Mouse (Mus musculus) myocyte (in vitro differentiated cells): ENCODE results near the gene Rce1. TPM values are rescaled to one million over a fixed set of nuclear protein-coding genes. Genes with fewer than 3 reads are reported as not detected.

Experiments used
- H3K27me3 ChIP-seq: one replicate; pipeline ENCODE4 v1.6.1; 2011; ENCODE audit not compliant: control insufficient read depth, insufficient read depth, insufficient read length
- H3K36me3 ChIP-seq: one replicate; pipeline ENCODE4 v1.6.1; 2011; ENCODE audit not compliant: control insufficient read depth, insufficient read depth
- H3K4me2 ChIP-seq: one replicate; pipeline ENCODE4 v1.6.1; 2011; ENCODE audit warnings: low read depth, control low read depth
- H3K4me3 ChIP-seq: one replicate; pipeline ENCODE4 v1.5.1; 2011; ENCODE audit warnings: mild to moderate bottlenecking, control low read depth, moderate library complexity
- H3K79me2 ChIP-seq: one replicate; pipeline ENCODE4 v1.6.1; 2011; ENCODE audit not compliant: control insufficient read depth, insufficient read depth
- H3ac ChIP-seq: one replicate; pipeline ENCODE4 v1.6.1; 2011; ENCODE audit not compliant: control insufficient read depth, insufficient read length
- CEBPB ChIP-seq: IDR thresholded peaks from 2 replicates; pipeline ENCODE4 v1.6.1; 2011; ENCODE audit warnings: mild to moderate bottlenecking, moderate library complexity; ENCODE audit not compliant: poor library complexity, insufficient read depth, severe bottlenecking
- E2F4 ChIP-seq: IDR thresholded peaks from one replicate; pipeline ENCODE4 v1.6.1; 2011; ENCODE audit warnings: mild to moderate bottlenecking, control low read depth, moderate library complexity; ENCODE audit not compliant: insufficient read depth
- MAX ChIP-seq: IDR thresholded peaks from one replicate; pipeline ENCODE4 v1.6.1; 2011; ENCODE audit warnings: low read depth, mild to moderate bottlenecking, control low read depth
- MYOD1 ChIP-seq, 3 experiments: IDR thresholded peaks; one replicate each; pipeline ENCODE4 v1.6.1; 2011; ENCODE audit warnings: control low read depth in 2 of 3, low read depth in 2 of 3, mild to moderate bottlenecking in 2 of 3, moderate library complexity in 1 of 3; ENCODE audit not compliant: insufficient read length in 2 of 3, control insufficient read depth in 1 of 3
- MYOG ChIP-seq, 3 experiments: IDR thresholded peaks; one replicate each; pipeline ENCODE4 v1.6.1; 2011; ENCODE audit warnings: control low read depth in 2 of 3, low read depth in 2 of 3, mild to moderate bottlenecking in 2 of 3; ENCODE audit not compliant: insufficient read length in 2 of 3, control insufficient read depth in 1 of 3, insufficient read depth in 1 of 3
- POLR2A ChIP-seq: IDR thresholded peaks from one replicate; pipeline ENCODE4 v1.6.1; 2011; ENCODE audit warnings: low read depth, mild to moderate bottlenecking, control low read depth, moderate library complexity; ENCODE audit not compliant: insufficient read length
- POLR2AphosphoS2 ChIP-seq: IDR thresholded peaks from one replicate; pipeline ENCODE4 v1.6.1; 2011; ENCODE audit warnings: low read depth, control low read depth; ENCODE audit not compliant: insufficient read length
- REST ChIP-seq: IDR thresholded peaks from one replicate; pipeline ENCODE4 v1.6.1; 2011; ENCODE audit warnings: mild to moderate bottlenecking, control low read depth, moderate library complexity; ENCODE audit not compliant: insufficient read depth, insufficient read length
- SRF ChIP-seq: IDR thresholded peaks from one replicate; pipeline ENCODE4 v1.6.1; 2011; ENCODE audit warnings: low read depth; ENCODE audit not compliant: control insufficient read depth, insufficient read length
- TCF12 ChIP-seq: IDR thresholded peaks from one replicate; pipeline ENCODE4 v1.6.1; 2011; ENCODE audit warnings: mild to moderate bottlenecking, control low read depth; ENCODE audit not compliant: poor library complexity, insufficient read depth, severe bottlenecking
- TCF3 ChIP-seq: IDR thresholded peaks from one replicate; pipeline ENCODE4 v1.6.1; 2011; ENCODE audit warnings: low read depth, control low read depth; ENCODE audit not compliant: insufficient read length
- USF1 ChIP-seq: IDR thresholded peaks from one replicate; pipeline ENCODE4 v1.6.1; 2011; ENCODE audit warnings: low read depth, mild to moderate bottlenecking, control low read depth, moderate library complexity
- polyA plus RNA-seq: library from polyadenylated mRNA; unstranded; fragments of >200 nt; fragmentation: generic; extraction: Trizol; gene quantifications from one replicate; pipeline ENCODE4 v1.2.1, GENCODE M21; 2012; ENCODE audit warnings: missing spikeins

The Rce1 gene
- polyA plus RNA-seq, 1 experiment, result 43.8 TPM

- TF ChIP-seq MYOG (IDR thresholded peaks at IDR 0.05; ENCODE audit: control insufficient read depth in 1 of 3, insufficient read depth in 1 of 3, insufficient read length in 2 of 3, low read depth in 2 of 3) (no peak), USF1 (no peak)
- no peak overlapping the region for H3ac ChIP-seq
These were observed 21.6 kb upstream of the Rce1 start for GRCm38 (mm10) chr19:4646917-4647492.

GRCm38 (mm10) chr19:4644271-4644670 lies 18.8 kb upstream of the Rce1 start:
- Histone ChIP-seq H3K4me2 (no peak overlapping the region), H3K79me2 (no peaks in the 10 kb centered on the region), H3ac (no peak overlapping the region), H3K27me3 (no peaks in the 10 kb centered on the region), H3K4me3 (no peak overlapping the region), H3K36me3 (no peaks in the 10 kb centered on the region)
- TF ChIP-seq SRF, result no peak
- no peak for TF ChIP-seq POLR2A
- no peak for TF ChIP-seq CEBPB
- no peak for TF ChIP-seq MAX
- TF ChIP-seq REST, result no peak
- no peak for TF ChIP-seq TCF12
- TF ChIP-seq E2F4, result no peak
- TF ChIP-seq USF1, result no peak
- TF ChIP-seq MYOG (IDR thresholded peaks at IDR 0.05; ENCODE audit: control insufficient read depth in 1 of 3, insufficient read depth in 1 of 3, insufficient read length in 2 of 3, low read depth in 2 of 3), result no peak
- no peak for TF ChIP-seq MYOD1 (IDR thresholded peaks at IDR 0.05; ENCODE audit: control insufficient read depth in 1 of 3, insufficient read length in 2 of 3, low read depth in 2 of 3)

More at GRCm38 (mm10) chr19:4646917-4647492, 21.6 kb upstream of the Rce1 start:
- Histone ChIP-seq H3K4me3 (no peak overlapping the region), H3K79me2 (no peaks in the 10 kb centered on the region), H3K27me3 (no peaks in the 10 kb centered on the region), H3K36me3 (no peaks in the 10 kb centered on the region), H3K4me2 (no peak overlapping the region)

GRCm38 (mm10) chr19:4635986-4636385 lies 10.5 kb upstream of the Rce1 start:
- Histone ChIP-seq H3K36me3 (no peaks in the 10 kb centered on the region), H3K4me2 (no peak overlapping the region), H3K79me2 (no peaks in the 10 kb centered on the region), H3K27me3 (no peaks in the 10 kb centered on the region), H3K4me3 (no peak overlapping the region), H3ac (no peak overlapping the region)
- TF ChIP-seq POLR2AphosphoS2 (no peak), MYOG (IDR thresholded peaks at IDR 0.05; ENCODE audit: control insufficient read depth in 1 of 3, insufficient read depth in 1 of 3, insufficient read length in 2 of 3, low read depth in 2 of 3) (no peak), E2F4 (no peak), USF1 (no peak), MYOD1 (IDR thresholded peaks at IDR 0.05; ENCODE audit: control insufficient read depth in 1 of 3, insufficient read length in 2 of 3, low read depth in 2 of 3) (no peak), TCF3 (no peak), REST (no peak), SRF (no peak), TCF12 (no peak), POLR2A (no peak), CEBPB (no peak), MAX (no peak)

GRCm38 (mm10) chr19:4628819-4629218 lies 3.4 kb upstream of the Rce1 start:
- TF ChIP-seq SRF, result no peak
- TF ChIP-seq MYOG (IDR thresholded peaks at IDR 0.05; ENCODE audit: control insufficient read depth in 1 of 3, insufficient read depth in 1 of 3, insufficient read length in 2 of 3, low read depth in 2 of 3), result no peak
- TF ChIP-seq MYOD1 (IDR thresholded peaks at IDR 0.05; ENCODE audit: control insufficient read depth in 1 of 3, insufficient read length in 2 of 3, low read depth in 2 of 3), result no peak
- no peak for TF ChIP-seq USF1
- TF ChIP-seq CEBPB, result no peak
- TF ChIP-seq POLR2AphosphoS2, result no peak
- TF ChIP-seq MAX, result no peak
- no peak for TF ChIP-seq POLR2A
- TF ChIP-seq TCF3, result no peak
- no peak for TF ChIP-seq TCF12
- no peak for TF ChIP-seq E2F4
- no peak for TF ChIP-seq REST

More at GRCm38 (mm10) chr19:4628819-4629218, 3.4 kb upstream of the Rce1 start:
- H3K4me3 ChIP-seq, result no peak overlapping the region
- no peaks in the 10 kb centered on the region for H3K27me3 ChIP-seq
- no peak overlapping the region for H3K4me2 ChIP-seq
- H3ac ChIP-seq, result no peak overlapping the region
- H3K79me2 ChIP-seq, result peaks cover 11% of the 10 kb centered on the region
- H3K36me3 ChIP-seq, result no peaks in the 10 kb centered on the region
